Mouse (Mus musculus) midbrain, embryonic 16.5 days (tissue): ENCODE data around the gene Olfr796. TPM values are rescaled to one million over a fixed set of nuclear protein-coding genes. Genes with fewer than 3 reads are reported as not detected.

Source experiments
- ATAC-seq: fragments of 200-750 bp; cut with Nextera tagmentation; 2 replicates; pipeline ENCODE4 v1.8.0; 2017; ENCODE audit warnings: moderate TSS enrichment
- H3K27ac ChIP-seq: fragments of 300-500 bp; sonication (generic); 2 replicates; pipeline ENCODE4 v1.5.1; 2014; ENCODE audit warnings: mild to moderate bottlenecking, low read length, mixed read lengths
- H3K27me3 ChIP-seq: fragments of 300-500 bp; sonication (generic); 2 replicates; pipeline ENCODE4 v1.6.1; 2014; ENCODE audit warnings: low read depth, low read length, mixed read lengths; ENCODE audit not compliant: control insufficient read depth, insufficient read depth
- H3K36me3 ChIP-seq: fragments of 300-500 bp; sonication (generic); 2 replicates; pipeline ENCODE4 v1.6.1; 2014; ENCODE audit warnings: mild to moderate bottlenecking, low read length, moderate library complexity, mixed read lengths; ENCODE audit not compliant: control insufficient read depth, insufficient read depth
- H3K4me1 ChIP-seq: fragments of 300-500 bp; sonication (generic); 2 replicates; pipeline ENCODE4 v1.6.1; 2014; ENCODE audit warnings: mild to moderate bottlenecking, low read length, mixed read lengths; ENCODE audit not compliant: control insufficient read depth, insufficient read depth
- H3K4me2 ChIP-seq: fragments of 300-500 bp; sonication (generic); 2 replicates; pipeline ENCODE4 v1.6.1; 2014; ENCODE audit warnings: mild to moderate bottlenecking, low read length, mixed read lengths
- H3K4me3 ChIP-seq: fragments of 300-500 bp; sonication (generic); 2 replicates; pipeline ENCODE4 v1.5.1; 2014; ENCODE audit warnings: low read depth, mild to moderate bottlenecking, low read length, moderate library complexity, mixed read lengths
- H3K9ac ChIP-seq: fragments of 300-500 bp; sonication (generic); 2 replicates; pipeline ENCODE4 v1.6.1; 2014; ENCODE audit warnings: low read depth, low read length, mixed read lengths
- H3K9me3 ChIP-seq: fragments of 300-500 bp; sonication (generic); replicated peaks from 2 replicates; pipeline ENCODE4 v1.6.1; 2014; ENCODE audit warnings: mild to moderate bottlenecking, low read length, mixed read lengths; ENCODE audit not compliant: control insufficient read depth, poor library complexity, severe bottlenecking
- WGBS: fragments of 180-500 bp; shearing (Covaris S2); extraction: QIAGEN DNeasy Blood & Tissue Kit; methylation state at CpG from one replicate; pipeline ENCODE4 v1.1.7; 2014; 5-methylcytosine and 5-hydroxymethylcytosine counted together
- polyA plus RNA-seq: library from polyadenylated mRNA; unstranded; fragments of >200 nt; fragmentation: Nextera tagmentation; extraction: Ambion mirVana; gene quantifications from 2 replicates; pipeline ENCODE4 v1.2.1, GENCODE M21; 2015

Olfr796 gene
- not detected in 2 replicates for polyA plus RNA-seq

DNA sequence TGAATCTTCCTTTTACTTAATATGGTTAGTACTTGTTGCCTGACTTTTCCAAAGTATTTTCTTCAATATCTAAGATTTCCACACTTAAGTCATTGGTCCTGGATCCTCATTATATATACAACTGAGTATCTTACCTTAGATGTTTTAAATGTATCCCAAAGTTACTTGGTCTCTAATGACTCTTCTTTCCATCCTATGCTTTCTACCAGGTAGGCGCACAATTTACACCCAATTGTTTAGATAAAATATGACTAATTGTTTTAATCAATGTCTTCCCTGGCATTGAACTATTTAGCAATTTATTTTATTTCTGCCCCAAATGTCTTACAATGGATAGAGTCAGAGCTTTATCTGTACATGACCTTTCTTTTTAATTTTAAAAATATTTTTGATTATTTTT is at the start of gene Olfr796:
Gene Olfr796, minus strand, starts transcription at position 101 of the 400 bp plus-strand sequence.
- Histone ChIP-seq H3K9me3 (no peaks in the 10 kb centered on the region), H3K4me1 (no peaks in the 10 kb centered on the region), H3K4me2 (no peak within 1 kb of the TSS), H3K9ac (no peak within 1 kb of the TSS), H3K27me3 (no peaks in the 10 kb centered on the region), H3K36me3 (no peaks in the 10 kb centered on the region), H3K4me3 (no peak within 1 kb of the TSS), H3K27ac (no peak within 1 kb of the TSS)
- no peak for ATAC-seq
- WGBS = 100% methylated on average over 1 of the region's 1 CpGs

DNA sequence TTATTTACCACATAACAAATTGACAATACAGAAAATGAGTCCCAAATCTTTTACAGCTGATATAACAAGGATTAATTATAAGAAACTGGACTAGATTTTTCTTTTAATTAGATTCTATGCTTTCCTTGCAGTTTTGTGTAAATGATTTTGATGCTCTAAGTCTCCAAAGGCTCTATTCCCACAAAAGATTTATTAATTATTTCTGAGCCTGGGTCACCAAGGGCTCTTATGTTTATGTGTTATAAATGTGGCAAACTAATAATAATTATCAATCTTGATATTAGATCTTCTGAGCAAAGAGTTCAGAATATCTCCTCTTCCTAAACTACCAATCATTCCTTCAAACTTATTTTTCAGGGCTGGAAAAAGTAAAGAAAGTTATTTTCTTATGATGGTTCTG is 45.0 kb upstream of the Olfr796 start, which contains the start of gene Olfr800:
Gene Olfr800, plus strand, starts transcription at position 301 of the 400 bp plus-strand sequence.
- H3K9ac ChIP-seq = no peak within 1 kb of the TSS
- H3K36me3 ChIP-seq = no peaks in the 10 kb centered on the region
- no peak for ATAC-seq
- H3K4me1 ChIP-seq = no peaks in the 10 kb centered on the region
- H3K27me3 ChIP-seq = no peaks in the 10 kb centered on the region
- no peak within 1 kb of the TSS for H3K4me3 ChIP-seq
- H3K9me3 ChIP-seq = no peaks in the 10 kb centered on the region
- no peak within 1 kb of the TSS for H3K4me2 ChIP-seq
- H3K27ac ChIP-seq = no peak within 1 kb of the TSS

DNA sequence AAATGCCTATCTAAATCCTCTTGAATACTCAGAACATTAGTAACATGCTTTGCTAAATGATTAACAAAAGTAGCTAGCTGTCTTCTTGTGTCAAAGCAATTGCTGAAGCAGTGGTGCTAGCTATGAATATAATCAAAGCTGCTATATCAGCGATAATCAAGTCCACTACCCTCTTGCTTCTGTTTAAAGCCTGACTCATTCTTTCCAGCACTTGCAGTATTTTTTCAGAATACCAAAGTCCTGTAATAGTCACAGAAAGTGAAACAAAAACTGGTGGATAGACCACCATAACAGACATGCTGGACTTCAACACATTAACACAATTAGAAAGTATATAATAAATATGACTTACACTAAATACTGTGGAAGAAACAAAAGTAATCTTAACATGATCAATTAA is 39.4 kb upstream of the Olfr796 start:
- Histone ChIP-seq H3K9me3 (no peaks in the 10 kb centered on the region), H3K4me3 (no peak overlapping the region), H3K27me3 (no peaks in the 10 kb centered on the region), H3K4me1 (no peaks in the 10 kb centered on the region), H3K9ac (no peak overlapping the region), H3K27ac (no peak overlapping the region), H3K4me2 (no peak overlapping the region), H3K36me3 (no peaks in the 10 kb centered on the region)
- 79% methylated on average over 1 of the region's 1 CpGs for WGBS
- no peak for ATAC-seq

DNA sequence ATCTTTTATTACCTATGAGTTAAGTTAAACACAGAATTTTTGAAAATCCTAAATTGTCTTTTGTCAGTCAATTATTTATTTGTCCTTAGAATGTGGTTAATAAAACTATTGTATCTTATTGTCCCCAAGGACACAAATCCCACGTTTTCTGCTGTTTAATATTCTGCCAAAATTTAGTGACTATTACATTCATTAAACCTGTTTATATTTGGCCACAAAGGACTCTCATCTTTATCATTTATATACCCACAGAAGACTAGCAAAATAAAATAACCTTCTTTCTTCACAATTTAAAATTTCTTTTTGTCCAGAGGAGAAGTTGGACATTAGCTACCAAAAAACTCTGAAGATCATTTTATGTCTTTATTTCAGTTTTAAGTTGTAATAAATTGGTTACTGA is 24.8 kb upstream of the Olfr796 start, which contains the start of gene Olfr799:
Gene Olfr799, plus strand, starts transcription at position 301 of the 400 bp plus-strand sequence.
- no peaks in the 10 kb centered on the region for H3K36me3 ChIP-seq
- H3K4me3 ChIP-seq = no peak within 1 kb of the TSS
- ATAC-seq = no peak
- H3K27ac ChIP-seq = no peak within 1 kb of the TSS
- no peak within 1 kb of the TSS for H3K4me2 ChIP-seq
- no peaks in the 10 kb centered on the region for H3K4me1 ChIP-seq
- no peaks in the 10 kb centered on the region for H3K9me3 ChIP-seq
- H3K27me3 ChIP-seq = no peaks in the 10 kb centered on the region
- WGBS = 34% methylated on average over 1 of the region's 1 CpGs
- no peak within 1 kb of the TSS for H3K9ac ChIP-seq

DNA sequence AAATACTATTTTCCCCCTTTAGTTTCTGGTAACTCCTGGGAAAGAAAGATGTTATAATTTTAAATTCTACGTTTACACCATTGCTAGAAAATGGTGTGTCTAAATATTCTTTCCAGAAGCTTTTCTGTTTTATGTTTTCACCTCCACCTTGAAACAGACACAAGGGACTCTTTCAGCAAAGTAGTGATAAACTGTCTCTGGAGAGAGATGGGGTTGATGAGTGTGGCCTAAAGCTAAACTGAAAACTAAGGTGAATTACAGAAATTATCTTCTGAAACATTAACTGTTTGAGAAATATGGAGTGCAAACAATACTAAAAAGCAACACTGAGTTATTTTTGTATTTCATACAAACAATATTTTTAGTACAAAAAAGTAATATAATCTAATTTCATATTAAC is 15.5 kb upstream of the Olfr796 start, which contains the start of gene Olfr798:
Gene Olfr798, minus strand, starts transcription at position 101 of the 400 bp plus-strand sequence.
- 82% methylated on average over 1 of the region's 1 CpGs for WGBS

DNA sequence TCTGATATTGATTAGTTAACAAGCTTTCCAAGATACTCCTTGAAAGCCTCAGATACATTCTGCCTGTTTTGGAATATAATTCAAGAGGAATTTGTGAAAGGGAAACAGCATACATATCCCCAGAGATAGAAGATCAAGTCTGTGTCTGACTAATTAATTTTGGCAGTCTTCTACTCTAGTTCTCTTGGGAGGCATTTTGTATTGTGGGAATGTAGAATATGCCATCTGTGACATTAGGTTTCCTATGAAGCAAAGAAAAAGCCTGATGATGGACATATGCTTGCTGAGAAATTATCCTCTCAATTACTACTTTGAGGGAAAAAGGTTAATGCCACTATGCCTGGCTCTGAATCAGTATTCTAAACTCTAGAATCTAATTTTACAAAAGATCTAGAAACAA is 10.9 kb upstream of the Olfr796 start:
- ATAC-seq = no peak
- no peaks in the 10 kb centered on the region for H3K36me3 ChIP-seq
- H3K4me3 ChIP-seq = no peak overlapping the region
- no peak overlapping the region for H3K27ac ChIP-seq
- H3K9ac ChIP-seq = no peak overlapping the region
- H3K4me1 ChIP-seq = no peaks in the 10 kb centered on the region
- no peak overlapping the region for H3K4me2 ChIP-seq
- no peaks in the 10 kb centered on the region for H3K27me3 ChIP-seq
- H3K9me3 ChIP-seq = no peaks in the 10 kb centered on the region

More for the DNA sequence above, 15.5 kb upstream of the Olfr796 start, which contains the start of gene Olfr798:
- no peaks in the 10 kb centered on the region for H3K4me1 ChIP-seq
- H3K27ac ChIP-seq = no peak within 1 kb of the TSS
- no peaks in the 10 kb centered on the region for H3K9me3 ChIP-seq
- H3K4me2 ChIP-seq = no peak within 1 kb of the TSS
- no peak within 1 kb of the TSS for H3K4me3 ChIP-seq
- no peak within 1 kb of the TSS for H3K9ac ChIP-seq
- no peaks in the 10 kb centered on the region for H3K36me3 ChIP-seq
- ATAC-seq = no peak
- no peaks in the 10 kb centered on the region for H3K27me3 ChIP-seq

DNA sequence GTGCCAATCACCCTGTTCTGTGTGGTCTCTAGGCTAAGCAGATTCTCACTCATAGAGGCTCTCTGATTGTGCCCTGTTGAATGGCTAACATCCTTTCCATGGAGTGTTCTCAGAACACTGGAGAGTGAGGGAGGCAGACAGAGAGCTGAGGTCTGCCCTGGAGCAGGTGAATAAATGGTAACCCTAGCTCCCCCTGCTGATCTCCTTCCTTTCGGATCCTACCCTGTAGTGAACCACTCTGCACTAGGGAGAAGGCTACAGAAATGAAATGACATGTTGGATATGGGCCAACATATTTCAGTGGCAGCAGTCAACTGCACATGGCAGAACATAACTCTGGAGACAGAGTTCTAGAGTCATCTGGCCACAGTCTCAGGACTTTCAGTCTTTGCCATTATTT is 9.4 kb upstream of the Olfr796 start:
- no peaks in the 10 kb centered on the region for H3K4me1 ChIP-seq
- 19% methylated on average over 1 of the region's 1 CpGs for WGBS
- no peaks in the 10 kb centered on the region for H3K9me3 ChIP-seq
- H3K4me3 ChIP-seq = no peak overlapping the region
- no peak for ATAC-seq
- H3K9ac ChIP-seq = no peak overlapping the region
- no peak overlapping the region for H3K4me2 ChIP-seq
- no peaks in the 10 kb centered on the region for H3K36me3 ChIP-seq
- no peak overlapping the region for H3K27ac ChIP-seq
- no peaks in the 10 kb centered on the region for H3K27me3 ChIP-seq

DNA sequence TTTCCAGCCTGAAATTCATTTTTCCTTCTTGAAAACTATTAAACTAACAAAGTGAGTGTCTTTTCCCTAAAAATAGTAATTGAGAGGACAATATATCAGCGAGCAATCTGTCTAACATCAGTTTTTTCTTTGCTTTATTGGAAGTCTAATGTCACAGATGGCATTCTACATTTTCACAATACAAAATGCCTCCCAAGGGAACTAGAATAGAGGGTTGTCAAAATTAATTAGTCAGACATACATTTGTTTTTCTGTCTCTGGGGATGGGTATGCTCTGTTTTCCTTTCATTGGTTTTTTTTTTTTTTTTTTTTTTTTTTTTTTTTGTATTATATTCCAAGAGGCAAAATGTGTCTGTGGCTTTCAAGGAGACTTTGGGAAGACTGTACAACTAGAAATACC is 35.3 kb downstream of the Olfr796 start:
- Histone ChIP-seq H3K4me1 (no peaks in the 10 kb centered on the region), H3K27ac (no peak overlapping the region), H3K4me3 (no peak overlapping the region), H3K36me3 (no peaks in the 10 kb centered on the region), H3K4me2 (no peak overlapping the region), H3K9ac (no peak overlapping the region), H3K27me3 (no peaks in the 10 kb centered on the region), H3K9me3 (no peaks in the 10 kb centered on the region)
- 62% methylated on average over 1 of the region's 1 CpGs for WGBS
- no peak for ATAC-seq

DNA sequence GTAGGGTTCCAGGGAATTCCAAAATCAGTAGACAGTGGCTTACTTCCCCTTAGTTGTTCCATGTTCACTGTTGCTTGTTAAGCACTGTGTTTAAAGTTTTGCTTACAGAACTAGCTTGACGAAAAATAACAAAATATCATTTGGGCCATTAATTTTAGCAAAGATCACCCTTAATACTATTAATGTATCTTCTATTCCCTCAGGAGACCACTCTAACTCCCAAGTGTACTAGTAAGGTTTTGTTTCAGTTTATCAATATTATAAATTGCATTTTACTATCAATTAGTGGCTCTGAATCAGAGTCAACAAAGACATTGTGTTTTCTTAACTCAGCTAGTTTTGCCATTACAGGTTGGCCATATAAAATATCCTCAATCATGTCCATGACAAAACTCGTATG is 45.0 kb downstream of the Olfr796 start, which contains the start of gene Olfr794:
Gene Olfr794, plus strand, starts transcription at position 301 of the 400 bp plus-strand sequence.
- no peaks in the 10 kb centered on the region for H3K9me3 ChIP-seq
- H3K36me3 ChIP-seq = no peaks in the 10 kb centered on the region
- no peak within 1 kb of the TSS for H3K4me2 ChIP-seq
- H3K9ac ChIP-seq = no peak within 1 kb of the TSS
- H3K27me3 ChIP-seq = no peaks in the 10 kb centered on the region
- no peak within 1 kb of the TSS for H3K27ac ChIP-seq
- no peaks in the 10 kb centered on the region for H3K4me1 ChIP-seq
- WGBS = 86% methylated on average over 2 of the region's 2 CpGs
- ATAC-seq = no peak
- no peak within 1 kb of the TSS for H3K4me3 ChIP-seq
